Mouse (Mus musculus): ENCODE data around the gene Gm8206.
A peak's percentile ranks its signal among the peaks of the same experiment; 100 is the strongest.
"Not testable (repeated sequence)": the region's sequence is repeated elsewhere in the genome, so short reads cannot be mapped to it uniquely, and the experiment has no call there.

Gm8206 gene

GRCm38 (mm10) chr14:6093842-6094241 lies at the start of gene Gm8206:
Gene Gm8206, minus strand, starts transcription at chr14:6093942.
- DNase-seq (ENCODE audit: low spot score in 2 of 2) = not testable (repeated sequence)

- not testable (repeated sequence) for DNase-seq (ENCODE audit: low spot score in 2 of 2)
These were observed 32.0 kb upstream of the Gm8206 start, which contains the start of gene Gm3476 for GRCm38 (mm10) chr14:6125707-6126106. Gene Gm3476, minus strand, starts transcription at chr14:6125807.

GRCm38 (mm10) chr14:6108272-6108925 lies 14.7 kb upstream of the Gm8206 start, which contains the start of gene Gm3468:
Gene Gm3468, minus strand, starts transcription at chr14:6108665.
- DNase-seq (ENCODE audit: low spot score in 2 of 2) = peak; percentile 47 to 52

GRCm38 (mm10) chr14:6107500-6107899 lies 13.8 kb upstream of the Gm8206 start:
- DNase-seq (ENCODE audit: low spot score in 2 of 2) = peak in 1 of 2 experiments; percentile 1

DNA sequence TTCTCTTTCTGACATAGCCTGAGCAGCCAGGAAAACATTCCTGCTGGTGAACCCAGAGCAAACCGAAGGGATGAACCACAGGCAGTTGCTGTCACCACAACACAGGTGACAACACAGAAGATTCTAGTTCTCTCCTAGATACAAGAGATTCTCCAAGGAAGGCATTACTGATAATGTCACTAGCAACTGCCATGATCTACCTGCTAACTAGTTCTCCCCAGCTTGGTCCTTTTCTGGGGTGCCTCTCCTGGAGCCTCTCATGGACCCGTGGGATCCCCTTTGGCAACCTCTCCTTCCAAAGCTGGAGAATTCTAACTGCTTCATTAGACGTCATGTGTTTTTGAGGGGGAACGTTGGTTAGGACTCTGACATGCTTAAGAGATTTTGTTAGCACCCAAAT lies 35.6 kb downstream of the Gm8206 start, which contains the start of gene Gm6337:
Gm6337 (minus strand) TSS at position 101 of the 400 bp plus-strand sequence.
- DNase-seq (ENCODE audit: low spot score in 2 of 2) = not testable (repeated sequence)

DNA sequence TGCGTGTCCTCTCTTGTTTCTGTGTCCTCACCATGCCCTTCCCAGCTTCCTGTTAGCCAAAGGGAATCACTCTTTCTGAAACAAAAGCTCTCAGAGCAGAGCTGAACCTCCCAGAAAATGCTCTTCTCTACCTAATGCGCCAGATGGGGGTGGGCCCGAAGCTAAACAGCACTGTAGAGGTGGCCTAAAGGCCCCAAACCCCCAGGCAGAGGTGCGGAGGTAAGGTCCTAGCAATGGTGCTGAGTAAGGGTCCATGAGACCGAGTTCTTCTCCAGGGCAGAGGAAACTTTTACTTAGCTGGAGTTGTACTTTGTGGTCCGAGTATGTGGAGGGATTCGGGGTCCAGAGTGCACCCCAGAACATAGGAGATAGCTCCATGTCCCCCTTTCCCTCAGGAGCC lies 106.6 kb downstream of the Gm8206 start:
- not testable (repeated sequence) for DNase-seq (ENCODE audit: low spot score in 2 of 2)

DNA sequence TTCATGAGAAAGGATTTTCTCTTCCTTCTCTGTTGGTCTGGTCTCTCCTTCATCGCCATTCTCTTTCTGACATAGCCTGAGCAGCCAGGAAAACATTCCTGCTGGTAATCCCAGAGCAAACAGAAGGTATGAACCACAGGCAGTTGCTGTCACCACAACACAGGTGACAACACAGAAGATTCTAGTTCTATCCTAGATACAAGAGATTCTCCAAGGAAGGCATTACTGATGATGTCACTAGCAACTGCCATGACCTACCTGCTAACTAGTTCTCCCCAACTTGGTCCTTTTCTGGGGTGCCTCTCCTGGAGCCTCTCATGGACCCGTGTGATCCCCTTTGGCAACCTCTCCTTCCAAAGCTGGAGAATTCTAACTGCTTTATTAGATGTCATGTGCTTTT lies 114.7 kb downstream of the Gm8206 start, which contains the start of gene Gm3453:
Gm3453 (minus strand) TSS at position 101 of the 400 bp plus-strand sequence.
- not testable (repeated sequence) for DNase-seq (ENCODE audit: low spot score in 2 of 2)
